Mouse (Mus musculus) limb, embryonic 13.5 days (tissue): ENCODE data around the gene Gpx6. TPM values are rescaled to one million over a fixed set of nuclear protein-coding genes. Genes with fewer than 3 reads are reported as not detected.
A peak's percentile ranks its signal among the peaks of the same experiment; 100 is the strongest.

ENCODE experiments used
- ATAC-seq: fragments of 200-750 bp; cut with Nextera tagmentation; 2 replicates; pipeline ENCODE4 v1.8.0; 2017; ENCODE audit warnings: low read depth, moderate number of reproducible peaks, moderate TSS enrichment; ENCODE audit not compliant: low FRiP score
- H3K27ac ChIP-seq: fragments of 300-500 bp; sonication (generic); 2 replicates; pipeline ENCODE4 v1.5.1; 2015; ENCODE audit warnings: inconsistent platforms, mild to moderate bottlenecking, moderate library complexity
- H3K27me3 ChIP-seq: fragments of 300-500 bp; sonication (generic); 2 replicates; pipeline ENCODE4 v1.6.1; 2015; ENCODE audit warnings: mild to moderate bottlenecking, inconsistent platforms
- H3K36me3 ChIP-seq: fragments of 300-500 bp; sonication (generic); 2 replicates; pipeline ENCODE4 v1.6.1; 2015; ENCODE audit warnings: inconsistent platforms, mild to moderate bottlenecking, moderate library complexity
- H3K4me1 ChIP-seq: fragments of 300-500 bp; sonication (generic); 2 replicates; pipeline ENCODE4 v1.6.1; 2015; ENCODE audit warnings: inconsistent platforms
- H3K4me2 ChIP-seq: fragments of 300-500 bp; sonication (generic); replicated peaks from 2 replicates; pipeline ENCODE4 v1.6.1; 2015; ENCODE audit warnings: inconsistent platforms, mild to moderate bottlenecking, moderate library complexity
- H3K4me3 ChIP-seq: fragments of 300-500 bp; sonication (generic); 2 replicates; pipeline ENCODE4 v1.5.1; 2015; ENCODE audit warnings: moderate library complexity, mild to moderate bottlenecking, inconsistent platforms
- H3K9ac ChIP-seq: fragments of 300-500 bp; sonication (generic); 2 replicates; pipeline ENCODE4 v1.6.1; 2015; ENCODE audit warnings: mild to moderate bottlenecking, inconsistent platforms
- H3K9me3 ChIP-seq: fragments of 300-500 bp; sonication (generic); 2 replicates; pipeline ENCODE4 v1.6.1; 2016; ENCODE audit warnings: inconsistent platforms
- WGBS: fragments of 180-500 bp; shearing (Covaris S2); methylation state at CpG from one replicate; pipeline ENCODE4 v1.1.7; 2015; 5-methylcytosine and 5-hydroxymethylcytosine counted together
- polyA plus RNA-seq: library from polyadenylated mRNA; unstranded; fragments of >200 nt; fragmentation: Nextera tagmentation; extraction: Ambion mirVana; gene quantifications from 2 replicates; pipeline ENCODE4 v1.2.1, GENCODE M21; 2015

Gene Gpx6
- polyA plus RNA-seq, 1 experiment from 2014 or later = 0.52 TPM

DNA sequence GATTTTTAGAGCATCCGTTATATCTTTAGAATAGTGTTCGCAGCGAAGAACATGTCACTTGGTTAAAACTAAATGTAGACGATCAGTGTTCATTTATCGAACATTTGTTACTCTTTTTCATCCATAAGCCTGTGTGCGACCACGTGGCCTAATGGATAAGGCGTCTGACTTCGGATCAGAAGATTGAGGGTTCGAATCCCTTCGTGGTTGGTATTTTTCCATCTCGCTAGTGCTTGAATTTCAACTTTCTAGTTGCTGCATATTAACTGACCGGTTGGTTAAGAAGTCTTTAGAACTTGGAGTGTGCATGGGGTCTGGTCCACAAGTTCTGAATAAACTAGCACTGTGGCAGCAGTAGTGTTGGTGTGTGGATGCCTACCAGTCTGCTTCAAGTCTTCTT lies 32.4 kb upstream of the Gpx6 start:
- H3K4me3 ChIP-seq = peak overlapping the region; percentile 52
- H3K4me1 ChIP-seq = peaks cover 12% of the 10 kb centered on the region
- H3K36me3 ChIP-seq = no peaks in the 10 kb centered on the region
- peaks cover 9% of the 10 kb centered on the region; the same call in 1 of the 2 replicates for H3K27me3 ChIP-seq
- peak overlapping the region; percentile 55 for H3K9ac ChIP-seq
- no peaks in the 10 kb centered on the region for H3K9me3 ChIP-seq
- peak; percentile 67 for ATAC-seq
- WGBS = under 1% methylated on average over 13 of the region's 13 CpGs
- no peak overlapping the region for H3K27ac ChIP-seq
- peak overlapping the region; percentile 64 for H3K4me2 ChIP-seq

DNA sequence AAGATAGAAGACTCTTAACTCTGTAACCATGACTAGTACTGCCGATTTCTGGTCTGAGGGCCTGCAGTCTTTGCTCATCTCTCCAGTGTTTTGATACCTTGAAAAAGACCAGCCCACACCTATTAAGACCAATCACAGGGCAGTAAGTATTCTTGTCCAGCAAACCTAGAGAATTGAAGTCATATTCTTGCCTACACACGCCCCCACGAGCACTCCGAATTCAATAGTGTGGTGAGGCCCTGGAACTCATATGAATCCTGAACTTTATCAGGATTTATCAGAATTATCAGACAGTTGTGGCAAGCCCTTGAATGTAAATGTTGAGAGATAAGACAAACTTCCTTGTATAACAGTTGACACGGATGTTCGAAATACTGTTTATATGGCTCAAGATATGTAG lies 19.3 kb upstream of the Gpx6 start, which contains the start of gene Gpx5:
Gene Gpx5 (minus strand): TSS at position 101 of the 400 bp plus-strand sequence.
- no peak within 1 kb of the TSS for H3K9ac ChIP-seq
- 92% methylated on average over 6 of the region's 6 CpGs for WGBS
- no peaks in the 10 kb centered on the region for H3K4me1 ChIP-seq
- no peak within 1 kb of the TSS for H3K4me3 ChIP-seq
- no peak for ATAC-seq
- no peaks in the 10 kb centered on the region for H3K9me3 ChIP-seq
- H3K27ac ChIP-seq = no peak within 1 kb of the TSS
- no peaks in the 10 kb centered on the region for H3K36me3 ChIP-seq
- no peaks in the 10 kb centered on the region for H3K27me3 ChIP-seq
- no peak within 1 kb of the TSS for H3K4me2 ChIP-seq

DNA sequence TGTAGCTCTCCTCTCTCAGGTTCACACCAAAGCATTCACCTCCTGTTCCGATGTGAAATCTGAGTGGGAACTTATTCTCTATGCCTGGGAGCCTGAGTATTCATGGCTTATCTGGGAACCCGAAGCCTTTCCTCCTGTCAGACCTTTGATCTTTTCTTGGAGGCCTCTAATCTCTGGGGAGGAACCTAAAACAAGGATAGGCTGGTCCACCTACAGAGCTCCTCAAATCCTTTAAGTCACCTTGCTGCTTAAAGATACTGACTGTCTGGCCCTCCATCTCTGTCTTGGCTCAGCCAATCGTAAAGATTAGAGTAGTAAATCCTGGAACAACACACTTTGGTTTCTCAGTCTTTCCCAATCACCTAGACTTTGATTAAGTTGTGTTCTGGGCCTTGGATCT lies 13.4 kb upstream of the Gpx6 start:
- H3K9ac ChIP-seq = no peak overlapping the region
- no peak for ATAC-seq
- H3K27me3 ChIP-seq = no peaks in the 10 kb centered on the region
- no peak overlapping the region for H3K4me2 ChIP-seq
- H3K4me1 ChIP-seq = no peaks in the 10 kb centered on the region
- H3K9me3 ChIP-seq = no peaks in the 10 kb centered on the region
- WGBS = 23% methylated on average over 3 of the region's 3 CpGs
- H3K36me3 ChIP-seq = no peaks in the 10 kb centered on the region
- no peak overlapping the region for H3K4me3 ChIP-seq
- H3K27ac ChIP-seq = no peak overlapping the region

DNA sequence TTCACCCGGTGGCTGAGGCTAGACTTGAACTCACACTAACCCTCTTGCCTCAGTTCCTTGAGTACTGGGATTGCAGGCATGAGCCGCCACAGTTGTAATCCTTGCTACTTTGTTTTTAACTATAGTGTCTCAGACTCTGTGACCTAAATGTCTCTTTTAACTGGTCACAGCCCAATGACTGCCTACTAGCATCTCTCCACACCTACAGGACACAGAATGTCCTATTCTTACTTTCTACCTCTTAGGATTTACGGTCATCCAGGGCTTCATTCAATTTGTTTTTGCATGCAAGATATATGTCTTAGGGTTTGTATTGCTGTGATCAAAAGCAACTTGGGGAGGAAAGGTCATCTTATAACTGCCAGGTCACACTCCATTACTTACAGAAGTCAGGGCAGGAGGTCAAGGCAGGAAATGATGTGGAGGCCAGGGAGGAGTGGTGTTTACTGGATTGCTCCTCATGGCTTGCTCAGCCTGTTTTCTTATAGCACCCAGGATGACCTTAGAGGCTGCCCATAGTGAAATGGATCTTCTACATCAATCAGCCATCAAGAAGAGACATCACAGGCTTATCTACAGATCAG lies 7.3 kb upstream of the Gpx6 start:
- H3K9me3 ChIP-seq = no peaks in the 10 kb centered on the region
- H3K27me3 ChIP-seq = no peaks in the 10 kb centered on the region
- H3K9ac ChIP-seq = no peak overlapping the region
- H3K27ac ChIP-seq = no peak overlapping the region
- no peak for ATAC-seq
- H3K4me3 ChIP-seq = no peak overlapping the region
- 20% methylated on average over 3 of the region's 3 CpGs for WGBS
- H3K4me1 ChIP-seq = no peaks in the 10 kb centered on the region
- no peaks in the 10 kb centered on the region for H3K36me3 ChIP-seq
- H3K4me2 ChIP-seq = no peak overlapping the region

DNA sequence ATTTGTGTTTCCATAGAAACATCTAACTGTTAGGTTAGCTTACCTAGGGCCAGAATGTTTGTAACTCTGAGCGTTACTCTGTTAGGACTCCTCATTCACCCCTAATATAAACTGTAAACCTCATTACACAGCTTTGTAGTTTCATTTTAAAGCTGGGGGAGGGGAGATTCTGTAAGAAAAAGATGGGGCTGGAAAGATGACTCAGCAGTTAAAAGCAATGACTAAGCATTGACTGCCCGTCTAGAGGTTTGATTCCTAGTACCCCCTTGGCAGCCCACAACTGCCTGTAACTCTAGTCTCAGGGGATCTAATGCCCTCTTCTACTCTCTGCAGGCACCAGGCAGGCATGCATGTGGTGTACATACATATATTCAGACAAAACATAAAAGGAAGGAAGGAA lies 2.1 kb upstream of the Gpx6 start:
- no peaks in the 10 kb centered on the region for H3K27me3 ChIP-seq
- no peak overlapping the region for H3K4me3 ChIP-seq
- no peak overlapping the region for H3K27ac ChIP-seq
- no peaks in the 10 kb centered on the region for H3K4me1 ChIP-seq
- no peaks in the 10 kb centered on the region for H3K9me3 ChIP-seq
- no peak overlapping the region for H3K9ac ChIP-seq
- ATAC-seq = no peak
- no peak overlapping the region for H3K4me2 ChIP-seq
- WGBS = 49% methylated on average over 2 of the region's 2 CpGs
- no peaks in the 10 kb centered on the region for H3K36me3 ChIP-seq

DNA sequence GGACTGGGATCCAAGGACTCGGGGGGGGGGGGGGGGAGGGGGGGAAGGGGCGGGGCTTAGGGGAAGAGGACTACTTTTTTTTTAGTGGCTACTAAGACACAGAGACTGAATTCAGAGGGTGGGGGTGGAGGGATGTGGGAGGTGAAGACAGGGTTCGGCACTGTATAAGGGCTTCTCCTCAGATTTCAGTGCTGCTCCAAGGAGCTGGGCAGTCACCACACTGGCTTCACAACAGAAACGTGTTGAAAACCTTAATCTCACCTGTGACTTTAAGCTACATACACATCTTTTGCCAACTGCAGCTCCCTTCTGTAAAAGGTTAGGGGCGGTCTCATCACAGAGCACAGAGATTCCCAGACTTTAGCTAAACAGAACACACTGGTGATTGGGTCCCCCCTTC lies 929 bp downstream of the Gpx6 start:
- 50% methylated on average over 3 of the region's 5 CpGs for WGBS
- no peaks in the 10 kb centered on the region for H3K9me3 ChIP-seq
- H3K4me3 ChIP-seq = no peak overlapping the region
- H3K4me2 ChIP-seq = no peak overlapping the region
- ATAC-seq = no peak
- no peaks in the 10 kb centered on the region for H3K27me3 ChIP-seq
- H3K27ac ChIP-seq = no peak overlapping the region
- H3K36me3 ChIP-seq = no peaks in the 10 kb centered on the region
- H3K9ac ChIP-seq = no peak overlapping the region
- no peaks in the 10 kb centered on the region for H3K4me1 ChIP-seq

DNA sequence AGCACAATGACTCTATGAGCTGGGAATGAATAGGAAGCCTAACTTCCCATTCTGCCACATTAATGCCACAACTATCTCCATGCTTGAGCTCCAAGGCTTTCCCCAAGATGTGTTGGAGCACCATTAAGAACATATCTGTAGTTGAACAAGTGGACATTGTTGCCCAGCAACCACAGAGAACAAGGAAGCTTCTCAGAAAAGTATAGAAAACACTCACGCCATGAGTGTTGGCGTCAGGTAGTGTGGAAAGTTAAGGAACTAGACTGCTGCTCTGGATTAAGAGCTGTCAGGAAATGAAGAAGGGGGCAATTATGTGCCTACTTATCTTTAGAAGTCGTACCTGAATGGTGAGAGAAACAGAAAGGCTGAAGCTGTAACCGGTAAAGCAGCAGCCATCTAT lies 2.0 kb downstream of the Gpx6 start:
- no peak overlapping the region for H3K4me3 ChIP-seq
- ATAC-seq = no peak
- no peak overlapping the region for H3K9ac ChIP-seq
- H3K27ac ChIP-seq = no peak overlapping the region
- no peaks in the 10 kb centered on the region for H3K27me3 ChIP-seq
- H3K36me3 ChIP-seq = no peaks in the 10 kb centered on the region
- 80% methylated on average over 4 of the region's 4 CpGs for WGBS
- no peaks in the 10 kb centered on the region for H3K4me1 ChIP-seq
- no peaks in the 10 kb centered on the region for H3K9me3 ChIP-seq
- H3K4me2 ChIP-seq = no peak overlapping the region

DNA sequence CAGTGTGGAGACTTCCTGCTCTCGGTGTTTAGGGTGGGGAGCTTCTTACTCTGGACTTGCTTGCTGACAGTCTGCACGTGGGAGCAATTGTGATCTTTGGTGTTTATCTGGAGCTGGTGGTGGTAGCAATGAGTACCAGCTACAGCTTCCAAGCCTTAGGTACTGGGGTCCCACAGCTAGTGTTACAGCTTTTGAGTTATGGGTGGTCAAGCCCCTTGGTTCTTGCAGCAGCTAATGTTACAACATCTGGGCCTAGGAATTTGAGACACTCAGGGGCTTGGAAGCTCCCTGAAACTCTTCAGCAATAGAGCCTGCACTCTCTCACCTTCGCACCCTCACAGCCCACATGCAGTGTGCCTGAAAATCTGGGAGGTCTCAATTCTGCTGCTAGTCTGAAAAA lies 8.3 kb downstream of the Gpx6 start:
- H3K27ac ChIP-seq = no peak overlapping the region
- no peaks in the 10 kb centered on the region for H3K9me3 ChIP-seq
- no peaks in the 10 kb centered on the region for H3K4me1 ChIP-seq
- 53% methylated on average over 3 of the region's 3 CpGs for WGBS
- no peak overlapping the region for H3K9ac ChIP-seq
- H3K4me2 ChIP-seq = no peak overlapping the region
- no peak overlapping the region for H3K4me3 ChIP-seq
- peaks cover 18% of the 10 kb centered on the region; the same call in 1 of the 2 replicates for H3K27me3 ChIP-seq
- ATAC-seq = no peak
- no peaks in the 10 kb centered on the region for H3K36me3 ChIP-seq

DNA sequence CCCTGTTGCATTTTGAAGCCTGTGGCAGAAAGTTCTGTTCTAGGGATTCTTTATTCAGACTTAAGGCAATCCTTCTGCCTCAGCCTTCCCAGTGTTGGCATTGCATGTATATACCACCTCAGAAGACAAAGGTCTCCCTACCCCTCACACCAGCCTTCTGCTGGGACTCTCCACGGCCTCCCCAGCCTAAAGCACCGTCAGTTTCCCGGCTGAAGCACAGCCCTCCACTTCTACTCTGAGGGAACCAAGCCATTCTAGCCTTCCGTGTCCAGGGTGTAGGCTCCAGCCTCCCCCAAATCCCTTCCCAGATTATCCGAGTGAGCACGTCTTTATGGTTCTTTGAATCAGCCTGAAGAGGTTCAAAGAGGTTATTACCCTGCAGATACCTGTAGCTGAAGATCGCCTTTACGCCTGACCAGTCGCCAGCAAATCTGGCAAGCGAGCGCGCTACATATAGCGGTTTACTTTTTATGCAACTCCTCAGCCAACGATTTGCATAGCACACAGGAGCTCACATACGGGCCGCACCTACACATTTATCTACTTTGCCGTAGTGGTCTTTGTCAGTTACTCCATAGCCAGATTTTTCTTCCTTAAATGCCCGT lies 10.1 kb downstream of the Gpx6 start:
- 0 out of 2 replicates have a peak, but pooled peaks cover 5% of the 10 kb centered on the region for H3K4me1 ChIP-seq
- no peak overlapping the region for H3K27ac ChIP-seq
- H3K4me3 ChIP-seq = peak overlapping the region; percentile 33
- no peaks in the 10 kb centered on the region for H3K9me3 ChIP-seq
- peak overlapping the region; percentile 58 for H3K4me2 ChIP-seq
- H3K36me3 ChIP-seq = no peaks in the 10 kb centered on the region
- no peak overlapping the region for H3K9ac ChIP-seq
- peaks cover 18% of the 10 kb centered on the region; the same call in 1 of the 2 replicates for H3K27me3 ChIP-seq
- no peak for ATAC-seq
- 4% methylated on average over 18 of the region's 18 CpGs for WGBS

DNA sequence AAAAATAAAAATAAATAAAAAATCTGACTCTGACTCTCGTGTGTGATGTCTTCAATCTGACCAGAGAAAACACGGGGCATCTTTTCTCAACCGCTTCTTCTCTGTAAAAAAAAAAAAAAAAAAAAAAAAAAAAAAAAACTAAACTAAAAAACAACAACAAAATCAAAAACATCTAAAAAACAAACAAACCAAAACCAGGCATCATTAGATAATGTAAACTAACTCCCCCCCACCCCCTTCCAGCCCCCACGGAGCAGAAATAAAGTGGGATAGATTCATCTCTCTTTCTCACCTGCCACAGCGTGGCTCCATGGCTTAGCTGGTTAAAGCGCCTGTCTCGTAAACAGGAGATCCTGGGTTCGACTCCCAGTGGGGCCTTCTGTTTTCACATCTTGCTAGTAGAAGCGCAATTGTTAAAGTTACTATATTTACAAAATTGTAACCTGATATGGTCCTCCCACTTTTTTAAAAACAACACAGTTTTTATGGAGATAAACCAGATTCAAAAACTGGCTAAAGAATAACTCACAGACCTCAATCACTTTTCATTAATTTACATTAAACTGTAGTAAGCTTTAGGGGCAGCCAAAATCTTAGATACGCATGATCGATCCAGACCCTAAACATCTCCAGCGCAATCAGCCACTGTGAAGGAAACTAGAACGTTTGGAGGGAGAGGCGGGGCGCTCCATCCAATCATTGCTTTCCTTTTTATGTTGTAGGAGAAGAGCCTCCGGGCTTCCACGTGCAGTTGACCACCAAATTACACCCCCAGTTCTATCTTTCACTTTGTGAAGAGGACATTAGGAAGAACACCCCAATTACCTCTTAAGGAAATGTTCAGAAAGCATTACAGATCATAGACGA lies 10.8 kb downstream of the Gpx6 start:
- ATAC-seq = no peak

DNA sequence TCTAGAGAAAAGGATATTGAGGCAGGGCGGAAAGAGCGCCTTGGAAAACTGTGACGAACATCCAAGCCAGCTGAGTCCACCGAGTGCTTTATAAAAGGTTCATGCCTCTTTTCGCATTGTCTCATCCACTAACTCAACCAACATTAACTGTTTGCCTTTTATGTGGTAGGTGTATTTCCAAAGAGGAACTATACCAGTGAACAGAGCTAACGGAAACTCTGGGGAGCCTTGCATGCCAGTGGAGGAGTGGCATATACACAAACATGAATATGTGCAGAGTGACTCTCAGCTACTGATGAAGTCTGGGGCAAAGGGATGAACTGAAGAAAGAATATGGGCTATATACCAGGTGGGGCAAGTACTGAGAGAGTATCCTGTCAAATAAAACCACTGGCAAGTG lies 11.5 kb downstream of the Gpx6 start:
- no peak for ATAC-seq
- H3K27ac ChIP-seq = no peak overlapping the region
- 0 out of 2 replicates have a peak, but pooled peaks cover 11% of the 10 kb centered on the region for H3K4me1 ChIP-seq
- peaks cover 23% of the 10 kb centered on the region; the same call in 1 of the 2 replicates for H3K27me3 ChIP-seq
- H3K36me3 ChIP-seq = no peaks in the 10 kb centered on the region
- peak overlapping the region; percentile 58 for H3K4me2 ChIP-seq
- H3K4me3 ChIP-seq = no peak overlapping the region
- WGBS = 69% methylated on average over 6 of the region's 6 CpGs
- H3K9ac ChIP-seq = no peak overlapping the region
- no peaks in the 10 kb centered on the region for H3K9me3 ChIP-seq

More for the DNA sequence above, 10.8 kb downstream of the Gpx6 start:
- 0 out of 2 replicates have a peak, but pooled peaks cover 10% of the 10 kb centered on the region for H3K4me1 ChIP-seq
- no peak overlapping the region for H3K27ac ChIP-seq
- no peak overlapping the region for H3K9ac ChIP-seq
- WGBS = 17% methylated on average over 18 of the region's 18 CpGs
- H3K4me3 ChIP-seq = peak overlapping the region; percentile 33
- no peaks in the 10 kb centered on the region for H3K36me3 ChIP-seq
- H3K27me3 ChIP-seq = peaks cover 18% of the 10 kb centered on the region; the same call in 1 of the 2 replicates
- H3K9me3 ChIP-seq = no peaks in the 10 kb centered on the region
- peak overlapping the region; percentile 58 for H3K4me2 ChIP-seq

DNA sequence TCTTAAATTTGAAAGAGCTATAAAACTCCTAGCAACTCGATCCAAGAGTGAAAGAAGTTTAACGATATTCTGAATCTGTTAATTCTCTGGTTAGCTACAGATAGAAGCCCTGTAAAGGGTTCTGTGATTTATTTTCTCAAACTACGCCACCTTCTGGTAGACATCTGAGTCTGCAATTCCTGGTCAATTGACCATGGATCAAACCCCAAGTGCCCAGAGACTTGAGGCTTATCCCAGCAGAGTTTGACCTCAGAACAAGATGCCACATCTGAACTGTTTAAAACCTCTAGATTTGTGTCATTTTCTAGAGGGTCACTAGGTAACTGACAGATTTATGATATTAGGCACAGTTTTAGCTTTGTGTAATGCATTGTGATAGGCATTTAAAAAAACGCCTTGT lies 14.3 kb downstream of the Gpx6 start:
- ATAC-seq = no peak; the same call in 1 of the 2 replicates

More for the DNA sequence above, 14.3 kb downstream of the Gpx6 start:
- H3K9me3 ChIP-seq = no peaks in the 10 kb centered on the region
- no peak overlapping the region for H3K27ac ChIP-seq
- H3K4me3 ChIP-seq = peak overlapping the region; percentile 46
- H3K4me2 ChIP-seq = peak overlapping the region; percentile 70
- no peak overlapping the region for H3K9ac ChIP-seq
- WGBS = 5% methylated on average over 4 of the region's 4 CpGs
- peaks cover 19% of the 10 kb centered on the region; the same call in 1 of the 2 replicates for H3K27me3 ChIP-seq
- H3K4me1 ChIP-seq = 0 out of 2 replicates have a peak, but pooled peaks cover 11% of the 10 kb centered on the region
- no peaks in the 10 kb centered on the region for H3K36me3 ChIP-seq
